Mouse (Mus musculus) myocyte (in vitro differentiated cells): ENCODE measurements around the gene Vamp5. TPM values are rescaled to one million over a fixed set of nuclear protein-coding genes. Genes with fewer than 3 reads are reported as not detected.

Source experiments
- H3K27me3 ChIP-seq: one replicate; pipeline ENCODE4 v1.6.1; 2011; ENCODE audit not compliant: control insufficient read depth, insufficient read depth, insufficient read length
- H3K36me3 ChIP-seq: one replicate; pipeline ENCODE4 v1.6.1; 2011; ENCODE audit not compliant: control insufficient read depth, insufficient read depth
- H3K4me2 ChIP-seq: one replicate; pipeline ENCODE4 v1.6.1; 2011; ENCODE audit warnings: low read depth, control low read depth
- H3K4me3 ChIP-seq: one replicate; pipeline ENCODE4 v1.5.1; 2011; ENCODE audit warnings: mild to moderate bottlenecking, control low read depth, moderate library complexity
- H3K79me2 ChIP-seq: one replicate; pipeline ENCODE4 v1.6.1; 2011; ENCODE audit not compliant: control insufficient read depth, insufficient read depth
- H3ac ChIP-seq: one replicate; pipeline ENCODE4 v1.6.1; 2011; ENCODE audit not compliant: control insufficient read depth, insufficient read length
- CEBPB ChIP-seq: IDR thresholded peaks from 2 replicates; pipeline ENCODE4 v1.6.1; 2011; ENCODE audit warnings: mild to moderate bottlenecking, moderate library complexity; ENCODE audit not compliant: poor library complexity, insufficient read depth, severe bottlenecking
- E2F4 ChIP-seq: IDR thresholded peaks from one replicate; pipeline ENCODE4 v1.6.1; 2011; ENCODE audit warnings: mild to moderate bottlenecking, control low read depth, moderate library complexity; ENCODE audit not compliant: insufficient read depth
- MAX ChIP-seq: IDR thresholded peaks from one replicate; pipeline ENCODE4 v1.6.1; 2011; ENCODE audit warnings: low read depth, mild to moderate bottlenecking, control low read depth
- MYOD1 ChIP-seq, 3 experiments: IDR thresholded peaks; one replicate each; pipeline ENCODE4 v1.6.1; 2011; ENCODE audit warnings: control low read depth in 2 of 3, low read depth in 2 of 3, mild to moderate bottlenecking in 2 of 3, moderate library complexity in 1 of 3; ENCODE audit not compliant: insufficient read length in 2 of 3, control insufficient read depth in 1 of 3
- MYOG ChIP-seq, 3 experiments: IDR thresholded peaks; one replicate each; pipeline ENCODE4 v1.6.1; 2011; ENCODE audit warnings: control low read depth in 2 of 3, low read depth in 2 of 3, mild to moderate bottlenecking in 2 of 3; ENCODE audit not compliant: insufficient read length in 2 of 3, control insufficient read depth in 1 of 3, insufficient read depth in 1 of 3
- POLR2A ChIP-seq: IDR thresholded peaks from one replicate; pipeline ENCODE4 v1.6.1; 2011; ENCODE audit warnings: low read depth, mild to moderate bottlenecking, control low read depth, moderate library complexity; ENCODE audit not compliant: insufficient read length
- POLR2AphosphoS2 ChIP-seq: IDR thresholded peaks from one replicate; pipeline ENCODE4 v1.6.1; 2011; ENCODE audit warnings: low read depth, control low read depth; ENCODE audit not compliant: insufficient read length
- REST ChIP-seq: IDR thresholded peaks from one replicate; pipeline ENCODE4 v1.6.1; 2011; ENCODE audit warnings: mild to moderate bottlenecking, control low read depth, moderate library complexity; ENCODE audit not compliant: insufficient read depth, insufficient read length
- SRF ChIP-seq: IDR thresholded peaks from one replicate; pipeline ENCODE4 v1.6.1; 2011; ENCODE audit warnings: low read depth; ENCODE audit not compliant: control insufficient read depth, insufficient read length
- TCF12 ChIP-seq: IDR thresholded peaks from one replicate; pipeline ENCODE4 v1.6.1; 2011; ENCODE audit warnings: mild to moderate bottlenecking, control low read depth; ENCODE audit not compliant: poor library complexity, insufficient read depth, severe bottlenecking
- TCF3 ChIP-seq: IDR thresholded peaks from one replicate; pipeline ENCODE4 v1.6.1; 2011; ENCODE audit warnings: low read depth, control low read depth; ENCODE audit not compliant: insufficient read length
- USF1 ChIP-seq: IDR thresholded peaks from one replicate; pipeline ENCODE4 v1.6.1; 2011; ENCODE audit warnings: low read depth, mild to moderate bottlenecking, control low read depth, moderate library complexity
- polyA plus RNA-seq: library from polyadenylated mRNA; unstranded; fragments of >200 nt; fragmentation: generic; extraction: Trizol; gene quantifications from one replicate; pipeline ENCODE4 v1.2.1, GENCODE M21; 2012; ENCODE audit warnings: missing spikeins

The Vamp5 gene
- polyA plus RNA-seq, 1 experiment = 544 TPM

- TF ChIP-seq POLR2A (no peak), SRF (no peak), MAX (no peak), MYOG (IDR thresholded peaks at IDR 0.05; ENCODE audit: control insufficient read depth in 1 of 3, insufficient read depth in 1 of 3, insufficient read length in 2 of 3, low read depth in 2 of 3) (no peak), TCF3 (no peak), CEBPB (no peak), TCF12 (no peak), MYOD1 (IDR thresholded peaks at IDR 0.05; ENCODE audit: control insufficient read depth in 1 of 3, insufficient read length in 2 of 3, low read depth in 2 of 3) (no peak), USF1 (no peak), E2F4 (no peak), REST (no peak), POLR2AphosphoS2 (no peak)
Observed at GRCm38 (mm10) chr6:72326274-72326673, 54.0 kb downstream of the Vamp5 start.

GRCm38 (mm10) chr6:72323786-72324508, 56.3 kb downstream of the Vamp5 start:
- no peaks in the 10 kb centered on the region for H3K79me2 ChIP-seq
- no peak overlapping the region for H3ac ChIP-seq
- TF ChIP-seq MAX (no peak), MYOG (IDR thresholded peaks at IDR 0.05; ENCODE audit: control insufficient read depth in 1 of 3, insufficient read depth in 1 of 3, insufficient read length in 2 of 3, low read depth in 2 of 3) (no peak), POLR2AphosphoS2 (no peak), CEBPB (no peak), POLR2A (no peak), MYOD1 (IDR thresholded peaks at IDR 0.05; ENCODE audit: control insufficient read depth in 1 of 3, insufficient read length in 2 of 3, low read depth in 2 of 3) (no peak), SRF (no peak), TCF12 (no peak), TCF3 (no peak), REST (no peak), E2F4 (no peak), USF1 (no peak)
- H3K4me3 ChIP-seq = no peak overlapping the region
- H3K27me3 ChIP-seq = no peaks in the 10 kb centered on the region
- peaks cover 73% of the 10 kb centered on the region for H3K36me3 ChIP-seq
- no peak overlapping the region for H3K4me2 ChIP-seq

More at GRCm38 (mm10) chr6:72326274-72326673, 54.0 kb downstream of the Vamp5 start:
- H3ac ChIP-seq = no peak overlapping the region
- peaks cover 63% of the 10 kb centered on the region for H3K36me3 ChIP-seq
- no peaks in the 10 kb centered on the region for H3K27me3 ChIP-seq
- H3K4me2 ChIP-seq = no peak overlapping the region
- H3K4me3 ChIP-seq = no peak overlapping the region
- H3K79me2 ChIP-seq = no peaks in the 10 kb centered on the region

- Histone ChIP-seq H3K79me2 (no peaks in the 10 kb centered on the region), H3K36me3 (peaks cover 77% of the 10 kb centered on the region), H3K4me2 (no peak overlapping the region), H3K27me3 (no peaks in the 10 kb centered on the region), H3ac (no peak overlapping the region), H3K4me3 (no peak overlapping the region)
- TF ChIP-seq TCF3 = no peak
- TF ChIP-seq REST = no peak
- TF ChIP-seq E2F4 = no peak
- no peak for TF ChIP-seq USF1
- no peak for TF ChIP-seq MAX
- TF ChIP-seq SRF = no peak
- no peak for TF ChIP-seq POLR2AphosphoS2
- no peak for TF ChIP-seq CEBPB
- TF ChIP-seq MYOD1 (IDR thresholded peaks at IDR 0.05; ENCODE audit: control insufficient read depth in 1 of 3, insufficient read length in 2 of 3, low read depth in 2 of 3) = no peak
- no peak for TF ChIP-seq POLR2A
- no peak for TF ChIP-seq TCF12
- no peak for TF ChIP-seq MYOG (IDR thresholded peaks at IDR 0.05; ENCODE audit: control insufficient read depth in 1 of 3, insufficient read depth in 1 of 3, insufficient read length in 2 of 3, low read depth in 2 of 3)
Observed at GRCm38 (mm10) chr6:72322936-72323335, 57.3 kb downstream of the Vamp5 start.

GRCm38 (mm10) chr6:72319019-72319418, 61.2 kb downstream of the Vamp5 start:
- no peak overlapping the region for H3ac ChIP-seq
- H3K27me3 ChIP-seq = no peaks in the 10 kb centered on the region
- H3K4me2 ChIP-seq = no peak overlapping the region
- no peaks in the 10 kb centered on the region for H3K79me2 ChIP-seq
- no peak overlapping the region for H3K4me3 ChIP-seq
- TF ChIP-seq MYOD1 (IDR thresholded peaks at IDR 0.05; ENCODE audit: control insufficient read depth in 1 of 3, insufficient read length in 2 of 3, low read depth in 2 of 3) (no peak), TCF12 (no peak), USF1 (no peak), POLR2AphosphoS2 (no peak), REST (no peak), TCF3 (no peak), SRF (no peak), MYOG (IDR thresholded peaks at IDR 0.05; ENCODE audit: control insufficient read depth in 1 of 3, insufficient read depth in 1 of 3, insufficient read length in 2 of 3, low read depth in 2 of 3) (no peak), POLR2A (no peak), E2F4 (no peak), MAX (no peak), CEBPB (no peak)
- peaks cover 67% of the 10 kb centered on the region for H3K36me3 ChIP-seq

Other genes with a start within 250 kb of the Vamp5 start
- gene Atoh8, start 144.9 kb downstream of the Vamp5 start, polyA plus RNA-seq = 2.1 TPM
- not detected for gene Sftpb, start 75.9 kb downstream of the Vamp5 start, polyA plus RNA-seq
- gene Usp39, start 35.3 kb downstream of the Vamp5 start, polyA plus RNA-seq = 55.4 TPM
- gene 0610030E20Rik, start 33.2 kb downstream of the Vamp5 start, polyA plus RNA-seq = 8.0 TPM
- gene Tmem150a, start 25.0 kb downstream of the Vamp5 start, polyA plus RNA-seq = 26.7 TPM
- 169 TPM for gene Rnf181, start 13.5 kb downstream of the Vamp5 start, polyA plus RNA-seq
- 107 TPM for gene Vamp8, start 10.2 kb upstream of the Vamp5 start, polyA plus RNA-seq
- 17.5 TPM for gene Ggcx, start 33.8 kb upstream of the Vamp5 start, polyA plus RNA-seq
- gene Mat2a, start 59.1 kb upstream of the Vamp5 start, polyA plus RNA-seq = 142 TPM
- gene Sh2d6, start 141.2 kb upstream of the Vamp5 start, polyA plus RNA-seq = 1.1 TPM
- 394 TPM for gene Capg, start 163.9 kb upstream of the Vamp5 start, polyA plus RNA-seq
- gene Elmod3, start 217.9 kb upstream of the Vamp5 start, polyA plus RNA-seq = 6.4 TPM
- gene Retsat, start 218.0 kb upstream of the Vamp5 start, polyA plus RNA-seq = 14.9 TPM
- gene Tgoln1, start 236.5 kb upstream of the Vamp5 start, polyA plus RNA-seq = 16.3 TPM